ENCODE assay signal across 18 mouse cellular contexts in the genomic region with DNA sequence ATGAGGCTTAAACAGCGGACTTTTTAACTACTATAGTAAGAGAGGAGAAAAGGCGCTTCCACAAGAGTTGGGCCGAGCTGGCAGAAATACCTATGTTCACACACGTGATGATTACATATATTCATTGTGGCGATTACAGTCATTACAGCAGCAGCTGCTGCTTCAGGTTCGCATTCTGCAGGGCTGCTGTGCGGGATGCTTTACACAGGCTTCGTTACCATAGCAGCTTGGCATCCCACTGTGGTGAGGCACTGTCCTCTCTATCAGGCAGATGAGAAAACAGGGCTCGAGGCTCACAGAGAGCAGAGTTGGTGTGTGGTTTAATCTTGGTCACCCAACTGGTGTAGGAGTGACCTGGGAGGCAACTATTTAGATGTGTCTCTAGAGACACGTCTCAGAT.
A peak's percentile ranks its signal among the peaks of the same experiment; 100 is the strongest.
DNase-seq lines count a peak whose midpoint lies in the region; ATAC-seq lines count a peak whose summit lies in the region.
"Had no signal": no experiment of that assay in that cellular context is flagged by ENCODE, and none has a peak within 500 bp of the region (broad histone marks: within the 10 kb centered on the region; RNA-seq: fewer than 3 reads in every experiment).

No protein-coding gene starts in this region.

- H3K27ac ChIP-seq in forebrain, embryonic 11.5 days (ENCODE audit: low read depth, low read length) = no peak overlapping the region
- no peak overlapping the region for H3K27ac ChIP-seq in forebrain, embryonic 12.5 days
- H3K27ac ChIP-seq in midbrain, embryonic 14.5 days (replicated peaks; ENCODE audit: low read depth, low read length) = no peak overlapping the region
- no peak overlapping the region for H3K27ac ChIP-seq in midbrain, embryonic 11.5 days (ENCODE audit: low read depth, low read length)
- H3K27ac ChIP-seq in hindbrain, embryonic 16.5 days (ENCODE audit: low read depth, low read length) = no peak overlapping the region
- H3K27ac ChIP-seq: limb, embryonic 12.5 days; liver, embryonic 15.5 days; midbrain, embryonic 12.5 days had no signal

- no peak overlapping the region for H3K4me3 ChIP-seq in forebrain, embryonic 11.5 days (ENCODE audit: low read depth, low read length)
- no peak overlapping the region for H3K4me3 ChIP-seq in forebrain, embryonic 12.5 days (replicated peaks)
- no peak overlapping the region for H3K4me3 ChIP-seq in midbrain, embryonic 14.5 days (replicated peaks; ENCODE audit: low read depth, low read length)
- no peak overlapping the region for H3K4me3 ChIP-seq in midbrain, embryonic 11.5 days (ENCODE audit: low read depth, low read length)
- no peak overlapping the region for H3K4me3 ChIP-seq in hindbrain, embryonic 16.5 days (ENCODE audit: low read length)
- H3K4me3 ChIP-seq: limb, embryonic 12.5 days; liver, embryonic 15.5 days; midbrain, embryonic 12.5 days had no signal

- no peak overlapping the region for H3K9ac ChIP-seq in forebrain, embryonic 11.5 days (ENCODE audit: low read length)
- H3K9ac ChIP-seq in forebrain, embryonic 12.5 days = no peak overlapping the region
- H3K9ac ChIP-seq in midbrain, embryonic 14.5 days (replicated peaks; ENCODE audit: low read length) = no peak overlapping the region
- no peak overlapping the region for H3K9ac ChIP-seq in midbrain, embryonic 11.5 days (ENCODE audit: low read length)
- no peak overlapping the region for H3K9ac ChIP-seq in hindbrain, embryonic 16.5 days (ENCODE audit: low read depth, low read length)
- H3K9ac ChIP-seq: limb, embryonic 12.5 days; liver, embryonic 15.5 days; midbrain, embryonic 12.5 days had no signal

- peak; percentile 55 for ATAC-seq in forebrain, embryonic 11.5 days (replicated peaks; ENCODE audit: low FRiP score)
- ATAC-seq in forebrain, embryonic 12.5 days (ENCODE audit: low FRiP score) = no peak
- ATAC-seq in midbrain, embryonic 14.5 days (ENCODE audit: low FRiP score, low TSS enrichment) = no peak
- ATAC-seq in midbrain, embryonic 11.5 days (ENCODE audit: low FRiP score) = no peak
- peak; percentile 64 for ATAC-seq in hindbrain, embryonic 16.5 days

- no peaks in the 10 kb centered on the region for H3K27me3 ChIP-seq in forebrain, embryonic 11.5 days (ENCODE audit: control insufficient read depth, insufficient read depth, low read length)
- H3K27me3 ChIP-seq in forebrain, embryonic 12.5 days = no peaks in the 10 kb centered on the region; the same call in 1 of the 2 replicates
- H3K27me3 ChIP-seq in midbrain, embryonic 14.5 days (ENCODE audit: control insufficient read depth, insufficient read depth, low read length) = no peaks in the 10 kb centered on the region
- no peaks in the 10 kb centered on the region; the same call in 1 of the 2 replicates for H3K27me3 ChIP-seq in midbrain, embryonic 11.5 days (ENCODE audit: control insufficient read depth, insufficient read depth, low read length)
- H3K27me3 ChIP-seq in hindbrain, embryonic 16.5 days (replicated peaks; ENCODE audit: control insufficient read depth, insufficient read depth, low read length) = no peaks in the 10 kb centered on the region
- H3K27me3 ChIP-seq: limb, embryonic 12.5 days; liver, embryonic 15.5 days had no signal

- H3K4me2 ChIP-seq in forebrain, embryonic 11.5 days (ENCODE audit: low read depth, low read length, severe bottlenecking) = no peak overlapping the region
- H3K4me2 ChIP-seq in forebrain, embryonic 12.5 days = no peak overlapping the region
- no peak overlapping the region for H3K4me2 ChIP-seq in midbrain, embryonic 14.5 days (ENCODE audit: low read length)
- no peak overlapping the region for H3K4me2 ChIP-seq in midbrain, embryonic 11.5 days
- H3K4me2 ChIP-seq in hindbrain, embryonic 16.5 days (ENCODE audit: low read length) = no peak overlapping the region
- H3K4me2 ChIP-seq: limb, embryonic 12.5 days; liver, embryonic 15.5 days; midbrain, embryonic 12.5 days had no signal

- DNase-seq in forebrain, embryonic 11.5 days (ENCODE audit: low spot score) = no peak
- peak; percentile 64 for DNase-seq in midbrain, embryonic 14.5 days
- DNase-seq in midbrain, embryonic 11.5 days (ENCODE audit: low spot score, missing footprints) = no peak
- peak; percentile 20 for DNase-seq in retina, postnatal 1 day
- DNase-seq in liver = no peak
- no peak for DNase-seq in c-Kit-positive CD71-positive TER-119-positive erythroid progenitor cells, embryonic 14.5 days (ENCODE audit: low spot score)
- DNase-seq: cerebellum, adult 8-10 months; kidney, adult 18-20 months; kidney, postnatal 36 days; layer of hippocampus, postnatal 36 days; lung, postnatal 14 days; right cerebral cortex, adult 18-20 months; thymus, postnatal 25 days had no signal

- H3K4me1 ChIP-seq in forebrain, embryonic 11.5 days (replicated peaks; ENCODE audit: control insufficient read depth, insufficient read depth, low read length) = no peaks in the 10 kb centered on the region
- peaks cover 17% of the 10 kb centered on the region for H3K4me1 ChIP-seq in forebrain, embryonic 12.5 days
- H3K4me1 ChIP-seq in midbrain, embryonic 14.5 days (ENCODE audit: control insufficient read depth, insufficient read depth, low read length) = peaks cover 6% of the 10 kb centered on the region; the same call in 1 of the 2 replicates
- H3K4me1 ChIP-seq in midbrain, embryonic 11.5 days (ENCODE audit: control insufficient read depth, insufficient read depth, low read length) = no peaks in the 10 kb centered on the region
- peaks cover 4% of the 10 kb centered on the region for H3K4me1 ChIP-seq in hindbrain, embryonic 16.5 days (ENCODE audit: control insufficient read depth, insufficient read depth, low read depth, low read length)
- H3K4me1 ChIP-seq: liver, embryonic 15.5 days had no signal

- H3K36me3 ChIP-seq in forebrain, embryonic 11.5 days (ENCODE audit: control insufficient read depth, insufficient read depth, low read length) = no peaks in the 10 kb centered on the region
- H3K36me3 ChIP-seq in forebrain, embryonic 12.5 days (replicated peaks) = no peaks in the 10 kb centered on the region
- no peaks in the 10 kb centered on the region for H3K36me3 ChIP-seq in midbrain, embryonic 14.5 days (ENCODE audit: control insufficient read depth, insufficient read depth, low read length)
- no peaks in the 10 kb centered on the region for H3K36me3 ChIP-seq in midbrain, embryonic 11.5 days (ENCODE audit: control insufficient read depth, insufficient read depth, low read length)
- H3K36me3 ChIP-seq in hindbrain, embryonic 16.5 days (ENCODE audit: control insufficient read depth, insufficient read depth, low read length) = no peaks in the 10 kb centered on the region
- H3K36me3 ChIP-seq: limb, embryonic 12.5 days; liver, embryonic 15.5 days; midbrain, embryonic 12.5 days had no signal

- 57% methylated on average over 10 of the region's 10 CpGs for WGBS in forebrain, embryonic 11.5 days
- WGBS in forebrain, embryonic 12.5 days = 56% methylated on average over 10 of the region's 10 CpGs
- 48% methylated on average over 10 of the region's 10 CpGs for WGBS in midbrain, embryonic 14.5 days
- WGBS in midbrain, embryonic 11.5 days = 56% methylated on average over 10 of the region's 10 CpGs
- 41% methylated on average over 10 of the region's 10 CpGs for WGBS in hindbrain, embryonic 16.5 days

- no peaks in the 10 kb centered on the region for H3K9me3 ChIP-seq in forebrain, embryonic 11.5 days (ENCODE audit: control insufficient read depth, low read length)
- no peaks in the 10 kb centered on the region for H3K9me3 ChIP-seq in forebrain, embryonic 12.5 days
- H3K9me3 ChIP-seq in midbrain, embryonic 14.5 days (ENCODE audit: control insufficient read depth, low read length) = no peaks in the 10 kb centered on the region
- H3K9me3 ChIP-seq in midbrain, embryonic 11.5 days (ENCODE audit: control insufficient read depth, low read length) = no peaks in the 10 kb centered on the region
- no peaks in the 10 kb centered on the region for H3K9me3 ChIP-seq in hindbrain, embryonic 16.5 days (ENCODE audit: control insufficient read depth, low read length)
- H3K9me3 ChIP-seq: limb, embryonic 12.5 days; liver, embryonic 15.5 days; midbrain, embryonic 12.5 days had no signal

Comparison
In these comparisons a context has a peak if more than half of its experiments do, and no peak if none do; other contexts are left out.
1. ATAC-seq: peak in forebrain, embryonic 11.5 days (single experiment) and hindbrain, embryonic 16.5 days (single experiment); none in forebrain, embryonic 12.5 days (single experiment), midbrain, embryonic 14.5 days (single experiment) and midbrain, embryonic 11.5 days (single experiment).
2. DNase-seq: peak in midbrain, embryonic 14.5 days (single experiment) and retina, postnatal 1 day (single experiment); none in forebrain, embryonic 11.5 days (single experiment), midbrain, embryonic 11.5 days (single experiment), liver (single experiment) and c-Kit-positive CD71-positive TER-119-positive erythroid progenitor cells, embryonic 14.5 days (single experiment).